Mouse (Mus musculus): ENCODE data around the gene Dynlt1a. TPM values are rescaled to one million over a fixed set of nuclear protein-coding genes. Genes with fewer than 3 reads are reported as not detected.
"Not testable (repeated sequence)": the region's sequence is repeated elsewhere in the genome, so short reads cannot be mapped to it uniquely, and the experiment has no call there.

The Dynlt1a gene
- total RNA-seq (2021), result 1 to 10 TPM; 3.1 to 5.1 TPM
- long read RNA-seq, experiment 1, partial matches to known transcripts, result 2 of 9 reads
- long read RNA-seq, experiment 1, other reads (novel, unspliced or antisense), result 3 of 9 reads
- long read RNA-seq, experiment 2, transcript Dynlt1a-201 (5 exons, 3,321 nt), result major isoform, 5 of 20 reads
- long read RNA-seq, experiment 2, partial matches to known transcripts, result 2 of 20 reads
- long read RNA-seq, experiment 2, other reads (novel, unspliced or antisense), result 13 of 20 reads

DNA sequence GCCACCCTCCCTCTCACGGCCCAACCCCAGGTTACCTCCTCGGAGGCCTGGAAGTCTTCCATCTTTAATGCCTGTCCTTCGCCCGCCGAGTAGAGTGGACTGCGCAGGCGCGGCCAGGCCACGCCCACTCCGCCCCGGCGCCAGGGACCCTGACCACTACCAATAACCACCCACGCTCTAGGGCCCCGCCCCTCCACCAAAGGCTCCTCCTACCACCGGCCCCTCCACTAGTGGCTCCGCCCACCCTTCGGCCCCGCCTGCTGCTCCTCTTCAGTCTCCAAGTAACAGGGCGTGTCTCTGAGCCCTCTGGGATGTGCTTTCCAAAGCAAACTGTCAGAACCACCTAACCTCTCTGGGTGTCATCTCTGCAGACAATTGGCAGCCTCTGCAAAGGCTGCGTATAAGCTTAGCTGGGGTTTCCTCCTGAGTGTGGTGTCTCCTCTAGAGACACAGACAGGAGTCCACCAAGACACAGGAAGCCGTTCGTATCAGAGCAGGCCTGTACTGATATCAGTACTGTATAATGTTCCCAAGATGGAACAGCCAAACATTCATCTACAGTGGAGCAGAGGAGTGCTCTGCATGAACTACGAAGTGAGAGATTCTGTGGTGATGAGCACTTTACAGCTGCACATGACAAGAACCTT, at the start of gene Dynlt1a:
TSS of gene Dynlt1a (minus strand) at position 162 of the 647 bp plus-strand sequence.
- DNase-seq (ENCODE audit: low spot score in 2 of 2), result peak; percentile 97 to 99

- peak; percentile 9 to 22 for DNase-seq (ENCODE audit: low spot score in 2 of 2)
Measured at GRCm38 (mm10) chr17:6355256-6355655, 38.0 kb upstream of the Dynlt1a start.

- DNase-seq (ENCODE audit: low spot score in 2 of 2), result not testable (repeated sequence)
Measured at GRCm38 (mm10) chr17:6342606-6343294, 25.4 kb upstream of the Dynlt1a start.

DNA sequence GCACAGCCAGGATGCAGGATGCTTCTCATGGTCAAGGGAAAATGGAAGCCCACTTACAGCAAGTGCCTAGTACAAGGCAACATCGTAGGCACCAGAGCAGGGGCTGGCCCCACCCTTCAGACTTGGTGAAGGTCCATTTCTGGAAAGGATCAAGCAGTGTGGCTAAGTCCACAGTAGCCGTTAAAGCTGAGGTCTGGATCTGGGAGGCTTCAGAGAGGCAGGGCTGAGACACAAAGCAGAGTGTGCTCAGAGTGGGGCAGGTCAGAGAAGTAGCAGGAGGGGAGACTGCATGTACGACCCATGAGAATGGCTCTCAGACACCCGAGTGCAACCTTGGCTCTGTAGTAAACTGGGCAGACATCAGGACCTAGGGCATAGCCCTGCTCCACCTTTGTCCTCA, 11.7 kb upstream of the Dynlt1a start:
- DNase-seq (ENCODE audit: low spot score in 2 of 2), result not testable (repeated sequence)

- not testable (repeated sequence) for DNase-seq (ENCODE audit: low spot score in 2 of 2)
Measured at GRCm38 (mm10) chr17:6327554-6327953, 10.3 kb upstream of the Dynlt1a start.

DNA sequence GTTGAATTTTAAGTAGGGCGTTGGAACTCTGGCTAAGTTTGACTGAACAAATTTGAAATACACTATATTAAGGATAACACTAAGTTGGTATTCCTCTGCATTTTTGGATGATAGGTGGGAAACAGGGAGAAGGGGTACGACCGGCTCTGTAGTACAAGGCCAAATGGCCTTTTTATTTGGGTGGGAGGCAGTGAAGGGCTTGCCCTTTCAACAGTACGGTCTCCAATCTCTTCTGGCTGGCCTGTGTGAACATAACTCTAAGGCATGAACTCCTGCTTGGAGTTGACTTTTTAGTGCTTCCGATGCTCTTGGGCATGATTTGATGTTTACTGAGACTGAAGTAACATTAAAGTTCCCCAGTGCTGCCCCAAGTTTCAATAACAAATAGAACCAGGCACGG, 8.2 kb upstream of the Dynlt1a start:
- DNase-seq (ENCODE audit: low spot score in 2 of 2), result not testable (repeated sequence)

- not testable (repeated sequence) for DNase-seq (ENCODE audit: low spot score in 2 of 2)
Measured at GRCm38 (mm10) chr17:6325021-6325420, 7.7 kb upstream of the Dynlt1a start.

DNA sequence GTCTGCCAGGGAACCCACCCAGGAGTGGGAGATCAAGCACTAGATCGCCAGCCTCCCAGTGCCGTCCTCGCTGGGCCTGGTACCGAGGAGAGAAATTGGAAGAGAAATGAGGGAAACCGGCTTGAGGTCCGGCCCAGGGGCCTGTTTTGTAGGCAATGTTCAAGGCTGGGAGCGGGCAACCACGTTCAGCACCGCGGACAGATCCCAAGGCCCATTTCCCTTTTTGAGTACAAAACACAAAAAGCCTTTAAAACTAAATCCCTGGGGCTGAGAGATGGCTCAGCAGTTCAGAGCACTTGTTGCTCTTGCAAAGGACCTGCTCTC, 4.4 kb upstream of the Dynlt1a start:
- DNase-seq (ENCODE audit: low spot score in 2 of 2), result not testable (repeated sequence)

- not testable (repeated sequence) for DNase-seq (ENCODE audit: low spot score in 2 of 2)
Measured at GRCm38 (mm10) chr17:6321081-6321777, 3.9 kb upstream of the Dynlt1a start.

- peak; percentile 30 to 61 for DNase-seq (ENCODE audit: low spot score in 2 of 2)
Measured at GRCm38 (mm10) chr17:6316379-6317126, 747 bp downstream of the Dynlt1a start.

DNA sequence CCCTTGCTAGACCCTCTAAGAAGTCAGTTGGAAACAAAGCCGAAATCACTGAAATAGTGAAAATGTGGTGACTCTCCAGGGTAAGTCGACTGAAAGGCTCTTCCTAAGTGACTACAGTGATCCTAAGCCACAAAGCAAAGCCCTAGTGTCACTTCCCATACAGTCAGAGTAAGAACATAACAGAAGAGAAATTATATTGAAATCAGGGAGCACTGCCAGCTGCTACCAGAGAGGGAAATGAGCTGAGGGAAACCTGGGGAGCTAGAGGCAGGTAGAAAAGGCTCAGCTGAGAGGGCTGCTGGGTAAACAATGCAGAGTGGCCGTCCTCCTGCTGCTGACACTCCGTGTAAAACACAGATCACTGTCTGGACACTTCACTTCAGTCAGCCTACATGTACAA, 1.6 kb downstream of the Dynlt1a start:
- DNase-seq (ENCODE audit: low spot score in 2 of 2), result not testable (repeated sequence)

DNA sequence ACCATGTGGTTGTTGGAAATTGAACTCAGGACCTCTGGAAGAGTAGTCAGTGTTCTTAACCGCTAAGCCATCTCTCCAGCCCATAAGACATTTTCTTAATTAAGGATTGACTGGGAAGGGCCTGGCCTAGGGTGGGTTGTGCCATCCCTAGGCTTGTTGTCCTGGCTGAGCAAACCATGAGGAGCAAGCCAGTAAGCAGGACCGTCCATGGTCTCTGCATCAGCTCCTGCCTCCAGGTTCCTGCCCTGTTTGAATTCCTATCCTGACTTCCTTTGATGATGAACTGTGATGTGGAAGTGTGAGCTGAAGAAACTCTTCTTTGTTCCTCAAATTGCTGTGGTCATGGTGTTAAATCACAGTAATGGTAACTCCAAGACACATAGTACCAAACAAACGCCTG, 2.8 kb downstream of the Dynlt1a start:
- DNase-seq (ENCODE audit: low spot score in 2 of 2), result not testable (repeated sequence)

DNA sequence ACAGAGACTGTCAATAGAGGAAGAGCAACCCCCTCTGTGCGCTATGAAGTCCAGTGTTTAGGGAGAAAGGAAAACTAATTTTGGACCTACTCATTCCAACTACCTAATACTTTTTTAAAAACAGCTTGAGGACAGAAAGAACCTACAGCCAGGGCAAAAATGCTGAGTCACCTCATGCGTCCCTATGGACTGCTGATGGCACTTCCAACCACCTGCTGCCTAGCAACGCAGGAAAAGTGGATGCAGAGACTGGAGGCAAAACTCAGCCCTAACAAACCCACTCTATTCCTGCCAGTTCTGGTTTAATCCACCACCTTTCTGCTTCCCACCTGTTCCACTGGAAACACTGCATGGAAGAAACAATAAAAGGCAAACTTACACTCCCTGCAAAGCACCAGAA, 4.5 kb downstream of the Dynlt1a start:
- not testable (repeated sequence) for DNase-seq (ENCODE audit: low spot score in 2 of 2)

GRCm38 (mm10) chr17:6311716-6312115, 5.6 kb downstream of the Dynlt1a start:
- not testable (repeated sequence) for DNase-seq (ENCODE audit: low spot score in 2 of 2)

- not testable (repeated sequence) for DNase-seq (ENCODE audit: low spot score in 2 of 2)
Measured at GRCm38 (mm10) chr17:6306503-6306902, 10.8 kb downstream of the Dynlt1a start.

DNA sequence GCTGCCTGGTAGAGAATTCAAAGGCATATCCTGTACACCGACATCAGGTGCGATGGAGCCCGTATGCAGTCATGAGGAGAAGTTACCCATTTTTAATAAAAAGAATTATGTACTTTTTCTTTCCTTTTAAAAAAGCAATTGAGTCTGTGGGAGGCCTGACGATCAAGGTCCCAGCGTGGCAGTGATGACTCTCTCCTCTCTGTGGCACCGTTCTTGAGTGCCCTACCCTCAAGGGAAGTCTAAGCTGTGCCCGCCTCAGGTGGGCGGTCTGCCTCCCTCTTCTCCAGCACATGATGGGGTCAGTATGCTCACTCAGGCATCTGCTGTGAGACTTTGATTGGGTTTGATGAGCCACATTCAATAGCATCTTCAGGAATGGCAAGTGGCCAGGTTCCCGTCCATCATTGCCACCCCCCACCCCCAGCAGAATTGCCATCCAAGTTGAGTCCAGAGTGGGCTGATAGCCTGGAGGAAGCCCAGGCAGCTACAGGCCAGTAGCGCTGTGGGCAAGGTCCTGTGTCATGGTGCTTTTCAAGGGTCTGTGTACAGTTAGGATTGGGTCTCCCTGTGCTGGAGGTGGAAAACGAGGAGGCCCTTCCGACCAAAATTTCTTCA, 11.5 kb downstream of the Dynlt1a start:
- DNase-seq (ENCODE audit: low spot score in 2 of 2), result not testable (repeated sequence)

- not testable (repeated sequence) for DNase-seq (ENCODE audit: low spot score in 2 of 2)
Measured at GRCm38 (mm10) chr17:6304891-6305290, 12.4 kb downstream of the Dynlt1a start.

DNA sequence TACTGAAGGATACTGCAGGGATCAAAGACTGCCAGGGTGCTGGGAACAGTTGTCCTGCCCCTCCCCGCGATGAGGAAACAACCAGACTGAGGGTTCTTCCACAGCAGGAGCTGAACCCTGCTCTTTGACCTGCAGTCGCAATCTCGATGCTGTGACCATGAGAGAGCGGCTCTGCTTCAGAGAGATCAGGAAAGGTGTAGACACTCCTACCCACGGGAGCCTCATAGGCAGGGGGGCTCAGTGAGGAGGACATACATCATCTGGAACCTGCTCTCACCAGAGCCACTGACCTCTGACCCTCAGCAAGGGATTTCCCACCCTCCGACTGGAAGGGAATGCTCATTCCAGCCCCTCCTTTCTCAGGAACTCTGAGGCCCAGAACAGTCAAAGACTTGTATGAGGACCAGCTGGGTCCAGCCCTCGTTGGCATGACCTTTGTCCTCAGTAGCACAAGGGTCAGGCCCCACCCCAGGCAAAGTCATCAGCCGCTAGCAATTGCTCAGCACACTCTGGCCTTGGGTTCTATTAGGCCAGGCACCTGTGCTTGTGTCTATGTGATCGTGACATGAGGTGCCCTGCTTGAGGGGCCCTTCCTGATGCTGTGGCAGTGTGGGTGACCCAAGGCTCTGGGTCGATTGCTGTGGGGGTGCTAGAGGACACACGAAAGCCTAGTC, 17.0 kb downstream of the Dynlt1a start:
- DNase-seq (ENCODE audit: low spot score in 2 of 2), result not testable (repeated sequence)

DNA sequence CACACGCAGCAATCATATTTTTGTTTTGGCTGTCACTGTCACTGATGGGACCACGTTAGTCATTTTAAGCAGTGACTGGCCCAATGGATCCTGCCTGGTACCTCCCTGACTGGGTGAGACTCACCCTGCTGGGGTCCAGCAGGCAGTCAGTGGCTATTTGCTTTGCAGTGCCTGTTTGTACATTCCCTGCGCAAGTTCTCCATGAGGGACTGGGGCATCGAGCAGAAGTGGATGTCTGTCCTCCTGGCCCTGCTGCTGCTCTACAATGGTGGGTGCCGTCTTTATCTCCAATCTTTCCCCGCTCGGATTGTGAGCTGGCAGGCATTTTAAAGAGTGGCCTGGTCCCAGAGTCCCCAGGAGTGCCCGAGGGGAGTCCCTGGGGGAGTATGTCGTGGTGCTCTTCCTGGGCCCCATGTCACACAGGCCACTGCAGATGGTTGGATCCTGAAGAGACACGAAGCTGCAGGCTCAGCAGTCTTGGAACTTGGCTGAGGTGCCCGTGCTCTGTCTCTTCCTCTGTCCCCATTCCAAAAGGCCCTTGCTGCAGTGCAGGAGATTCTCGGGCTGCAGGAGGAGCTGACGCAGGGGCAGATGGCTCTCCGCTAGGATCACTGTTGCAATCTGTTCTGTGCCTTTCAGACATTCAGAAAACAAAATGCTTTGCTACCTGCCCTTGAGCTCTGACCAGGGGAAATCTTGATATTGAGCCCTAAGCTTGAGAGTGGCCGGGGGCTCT, 20.1 kb downstream of the Dynlt1a start:
- DNase-seq (ENCODE audit: low spot score in 2 of 2), result not testable (repeated sequence)
